Mouse (Mus musculus): ENCODE measurements around the gene Zbtb1. TPM values are rescaled to one million over a fixed set of nuclear protein-coding genes. Genes with fewer than 3 reads are reported as not detected.

Zbtb1 gene
- polyA plus RNA-seq, 1 experiment from 2014 or later: 10.0 TPM

- Histone ChIP-seq H3K4me1 (ENCODE audit: insufficient read depth, low read length) (peaks cover 22% of the 10 kb centered on the region), H3K36me3 (ENCODE audit: insufficient read depth, low read length) (no peaks in the 10 kb centered on the region), H3K9ac (replicated peaks; ENCODE audit: low read length) (peak within 1 kb of the TSS; percentile 75), H3K27me3 (ENCODE audit: insufficient read depth, low read length) (peaks cover 29% of the 10 kb centered on the region), H3K4me2 (replicated peaks; ENCODE audit: low read depth, low read length) (peak within 1 kb of the TSS; percentile 83), H3K9me3 (ENCODE audit: low read length) (no peaks in the 10 kb centered on the region), H3K27ac (ENCODE audit: low read length) (peak within 1 kb of the TSS; percentile 88), H3K4me3 (ENCODE audit: low read length) (peak within 1 kb of the TSS; percentile 70)
- ATAC-seq (ENCODE audit: low FRiP score, low TSS enrichment): peak; percentile 99
- WGBS: under 1% methylated on average over 53 of the region's 54 CpGs
These were observed 33.9 kb downstream of the Zbtb1 start, which contains the start of gene Hspa2 for GRCm38 (mm10) chr12:76403886-76404537. TSS of gene Hspa2 (plus strand) at chr12:76404176.

GRCm38 (mm10) chr12:76404836-76405182 lies 34.7 kb downstream of the Zbtb1 start:
- Histone ChIP-seq H3K27me3 (ENCODE audit: insufficient read depth, low read length) (peaks cover 29% of the 10 kb centered on the region), H3K4me3 (ENCODE audit: low read length) (peak overlapping the region; percentile 70), H3K36me3 (ENCODE audit: insufficient read depth, low read length) (no peaks in the 10 kb centered on the region), H3K27ac (ENCODE audit: low read length) (no peak overlapping the region), H3K4me1 (ENCODE audit: insufficient read depth, low read length) (peaks cover 22% of the 10 kb centered on the region), H3K4me2 (replicated peaks; ENCODE audit: low read depth, low read length) (peak overlapping the region; percentile 83), H3K9ac (replicated peaks; ENCODE audit: low read length) (no peak overlapping the region), H3K9me3 (ENCODE audit: low read length) (no peaks in the 10 kb centered on the region)
- WGBS: 9% methylated on average over 20 of the region's 20 CpGs
- ATAC-seq (ENCODE audit: low FRiP score, low TSS enrichment): no peak

- peaks cover 22% of the 10 kb centered on the region for H3K4me1 ChIP-seq (ENCODE audit: insufficient read depth, low read length)
- peak overlapping the region; percentile 83 for H3K4me2 ChIP-seq (replicated peaks; ENCODE audit: low read depth, low read length)
- WGBS: 3% methylated on average over 64 of the region's 64 CpGs
- no peak for ATAC-seq (ENCODE audit: low FRiP score, low TSS enrichment)
- H3K4me3 ChIP-seq (ENCODE audit: low read length): peak overlapping the region; percentile 70
- H3K36me3 ChIP-seq (ENCODE audit: insufficient read depth, low read length): no peaks in the 10 kb centered on the region
- no peak overlapping the region for H3K27ac ChIP-seq (ENCODE audit: low read length)
- peaks cover 29% of the 10 kb centered on the region for H3K27me3 ChIP-seq (ENCODE audit: insufficient read depth, low read length)
- H3K9me3 ChIP-seq (ENCODE audit: low read length): no peaks in the 10 kb centered on the region
- peak overlapping the region; percentile 44 for H3K9ac ChIP-seq (replicated peaks; ENCODE audit: low read length)
These were observed 35.3 kb downstream of the Zbtb1 start for GRCm38 (mm10) chr12:76405183-76405970.

- 1% methylated on average over 23 of the region's 23 CpGs for WGBS
These were observed 35.9 kb downstream of the Zbtb1 start for GRCm38 (mm10) chr12:76405971-76406370.

GRCm38 (mm10) chr12:76407184-76407583 lies 37.1 kb downstream of the Zbtb1 start:
- WGBS: 24% methylated on average over 1 of the region's 1 CpGs
- no peak overlapping the region for H3K4me3 ChIP-seq (ENCODE audit: low read length)
- no peak overlapping the region for H3K9ac ChIP-seq (replicated peaks; ENCODE audit: low read length)
- ATAC-seq (ENCODE audit: low FRiP score, low TSS enrichment): no peak
- H3K4me1 ChIP-seq (ENCODE audit: insufficient read depth, low read length): peaks cover 22% of the 10 kb centered on the region
- H3K4me2 ChIP-seq (replicated peaks; ENCODE audit: low read depth, low read length): no peak overlapping the region
- peaks cover 29% of the 10 kb centered on the region for H3K27me3 ChIP-seq (ENCODE audit: insufficient read depth, low read length)
- no peaks in the 10 kb centered on the region for H3K9me3 ChIP-seq (ENCODE audit: low read length)
- H3K27ac ChIP-seq (ENCODE audit: low read length): no peak overlapping the region
- H3K36me3 ChIP-seq (ENCODE audit: insufficient read depth, low read length): no peaks in the 10 kb centered on the region

More at GRCm38 (mm10) chr12:76405971-76406370, 35.9 kb downstream of the Zbtb1 start:
- peaks cover 29% of the 10 kb centered on the region for H3K27me3 ChIP-seq (ENCODE audit: insufficient read depth, low read length)
- peaks cover 22% of the 10 kb centered on the region for H3K4me1 ChIP-seq (ENCODE audit: insufficient read depth, low read length)
- peak overlapping the region; percentile 70 for H3K4me3 ChIP-seq (ENCODE audit: low read length)
- H3K27ac ChIP-seq (ENCODE audit: low read length): no peak overlapping the region
- ATAC-seq (ENCODE audit: low FRiP score, low TSS enrichment): no peak
- no peaks in the 10 kb centered on the region for H3K36me3 ChIP-seq (ENCODE audit: insufficient read depth, low read length)
- H3K9me3 ChIP-seq (ENCODE audit: low read length): no peaks in the 10 kb centered on the region
- H3K4me2 ChIP-seq (replicated peaks; ENCODE audit: low read depth, low read length): peak overlapping the region; percentile 83
- peak overlapping the region; percentile 44; the same call in 1 of the 2 replicates for H3K9ac ChIP-seq (replicated peaks; ENCODE audit: low read length)

- Histone ChIP-seq H3K4me1 (ENCODE audit: insufficient read depth, low read length) (peaks cover 18% of the 10 kb centered on the region), H3K36me3 (ENCODE audit: insufficient read depth, low read length) (no peaks in the 10 kb centered on the region), H3K9ac (replicated peaks; ENCODE audit: low read length) (no peak overlapping the region), H3K27ac (ENCODE audit: low read length) (no peak overlapping the region), H3K27me3 (ENCODE audit: insufficient read depth, low read length) (peaks cover 29% of the 10 kb centered on the region), H3K4me2 (replicated peaks; ENCODE audit: low read depth, low read length) (no peak overlapping the region), H3K9me3 (ENCODE audit: low read length) (no peaks in the 10 kb centered on the region), H3K4me3 (ENCODE audit: low read length) (no peak overlapping the region)
- 49% methylated on average over 4 of the region's 4 CpGs for WGBS
- ATAC-seq (ENCODE audit: low FRiP score, low TSS enrichment): no peak
These were observed 39.1 kb downstream of the Zbtb1 start for GRCm38 (mm10) chr12:76409166-76409565.

- H3K36me3 ChIP-seq (ENCODE audit: insufficient read depth, low read length): no peaks in the 10 kb centered on the region
- H3K4me1 ChIP-seq (ENCODE audit: insufficient read depth, low read length): peaks cover 6% of the 10 kb centered on the region; the same call in 1 of the 2 replicates
- H3K4me2 ChIP-seq (replicated peaks; ENCODE audit: low read depth, low read length): no peak overlapping the region
- H3K27ac ChIP-seq (ENCODE audit: low read length): no peak overlapping the region
- H3K27me3 ChIP-seq (ENCODE audit: insufficient read depth, low read length): no peaks in the 10 kb centered on the region
- ATAC-seq (ENCODE audit: low FRiP score, low TSS enrichment): no peak
- 87% methylated on average over 11 of the region's 12 CpGs for WGBS
- peaks cover 6% of the 10 kb centered on the region for H3K9me3 ChIP-seq (ENCODE audit: low read length)
- H3K9ac ChIP-seq (replicated peaks; ENCODE audit: low read length): no peak overlapping the region
- no peak overlapping the region for H3K4me3 ChIP-seq (ENCODE audit: low read length)
These were observed 45.4 kb downstream of the Zbtb1 start for GRCm38 (mm10) chr12:76415383-76416010.

- peak within 1 kb of the TSS; percentile 82 for H3K4me2 ChIP-seq (replicated peaks; ENCODE audit: low read depth, low read length)
- no peaks in the 10 kb centered on the region for H3K36me3 ChIP-seq (ENCODE audit: insufficient read depth, low read length)
- peak within 1 kb of the TSS; percentile 61 for H3K9ac ChIP-seq (replicated peaks; ENCODE audit: low read length)
- 1% methylated on average over 37 of the region's 37 CpGs for WGBS
- peaks cover 6% of the 10 kb centered on the region for H3K9me3 ChIP-seq (ENCODE audit: low read length)
- H3K4me1 ChIP-seq (ENCODE audit: insufficient read depth, low read length): peaks cover 6% of the 10 kb centered on the region; the same call in 1 of the 2 replicates
- ATAC-seq (ENCODE audit: low FRiP score, low TSS enrichment): peak; percentile 91
- H3K27ac ChIP-seq (ENCODE audit: low read length): peak within 1 kb of the TSS; percentile 70; the same call in 1 of the 2 replicates
- H3K27me3 ChIP-seq (ENCODE audit: insufficient read depth, low read length): no peaks in the 10 kb centered on the region
- peak within 1 kb of the TSS; percentile 49 for H3K4me3 ChIP-seq (ENCODE audit: low read length)
These were observed 47.4 kb downstream of the Zbtb1 start, which contains the start of gene Ppp1r36 for GRCm38 (mm10) chr12:76417433-76417854. TSS of gene Ppp1r36 (plus strand) at chr12:76417538.

- 95% methylated on average over 5 of the region's 5 CpGs for WGBS
- ATAC-seq (ENCODE audit: low FRiP score, low TSS enrichment): no peak
These were observed 48.3 kb downstream of the Zbtb1 start for GRCm38 (mm10) chr12:76418346-76418745.

More at GRCm38 (mm10) chr12:76418346-76418745, 48.3 kb downstream of the Zbtb1 start:
- Histone ChIP-seq H3K4me1 (ENCODE audit: insufficient read depth, low read length) (peaks cover 6% of the 10 kb centered on the region; the same call in 1 of the 2 replicates), H3K27me3 (ENCODE audit: insufficient read depth, low read length) (no peaks in the 10 kb centered on the region), H3K36me3 (ENCODE audit: insufficient read depth, low read length) (no peaks in the 10 kb centered on the region), H3K27ac (ENCODE audit: low read length) (no peak overlapping the region), H3K9me3 (ENCODE audit: low read length) (peaks cover 6% of the 10 kb centered on the region), H3K9ac (replicated peaks; ENCODE audit: low read length) (no peak overlapping the region), H3K4me2 (replicated peaks; ENCODE audit: low read depth, low read length) (no peak overlapping the region), H3K4me3 (ENCODE audit: low read length) (no peak overlapping the region)

Measured in kidney, embryonic 16.5 days (tissue).